Mouse (Mus musculus): ENCODE data around the gene Zfp536. TPM values are rescaled to one million over a fixed set of nuclear protein-coding genes. Genes with fewer than 3 reads are reported as not detected.

Gene Zfp536
- polyA plus RNA-seq, 1 experiment from 2014 or later, result 3.7 TPM

GRCm38 (mm10) chr7:37634812-37635211, 138.6 kb downstream of the Zfp536 start:
- no peak for TF ChIP-seq CTCF (IDR thresholded peaks at IDR 0.05; ENCODE audit: low read depth)
- WGBS, result 82% methylated on average over 5 of the region's 5 CpGs
- Histone ChIP-seq H3K4me2 (ENCODE audit: low read length) (no peak overlapping the region), H3K4me1 (replicated peaks; ENCODE audit: insufficient read depth, low read length) (no peaks in the 10 kb centered on the region), H3K36me3 (ENCODE audit: insufficient read depth, low read length) (no peaks in the 10 kb centered on the region), H3K27ac (no peak overlapping the region), H3K9me3 (replicated peaks; ENCODE audit: low read length) (no peaks in the 10 kb centered on the region), H3K4me3 (replicated peaks; ENCODE audit: low read depth, low read length) (no peak overlapping the region), H3K27me3 (ENCODE audit: insufficient read depth, low read length) (no peaks in the 10 kb centered on the region), H3K9ac (ENCODE audit: low read depth, low read length) (no peak overlapping the region)
- ATAC-seq (replicated peaks; ENCODE audit: low FRiP score, low read depth) (no peak), DNase-seq (ENCODE audit: low spot score) (no peak)

DNA sequence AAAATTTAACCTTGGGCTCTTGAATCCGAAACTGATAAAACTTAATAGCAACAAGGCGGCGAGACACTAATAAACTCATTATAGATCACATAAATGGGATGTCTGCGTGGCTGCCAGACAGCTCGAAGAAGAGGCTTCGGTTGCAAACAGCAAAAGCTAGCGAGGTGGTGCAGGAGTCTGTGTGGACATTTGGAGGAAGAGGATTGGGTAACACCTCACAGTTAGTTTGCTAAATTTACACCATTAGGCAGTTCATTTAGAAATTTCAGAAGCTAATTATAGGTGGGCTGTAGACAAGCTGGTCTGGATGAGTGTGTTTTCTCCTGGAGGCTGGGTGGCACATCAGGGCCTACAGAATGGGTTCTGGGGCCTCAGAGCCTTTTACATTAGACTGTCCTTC, 143.0 kb downstream of the Zfp536 start:
- ATAC-seq (replicated peaks; ENCODE audit: low FRiP score, low read depth) (no peak), DNase-seq (ENCODE audit: low spot score) (no peak)
- TF ChIP-seq CTCF (IDR thresholded peaks at IDR 0.05; ENCODE audit: low read depth), result no peak
- H3K27me3 ChIP-seq (ENCODE audit: insufficient read depth, low read length), result no peaks in the 10 kb centered on the region
- no peak overlapping the region for H3K27ac ChIP-seq
- H3K9me3 ChIP-seq (replicated peaks; ENCODE audit: low read length), result no peaks in the 10 kb centered on the region
- H3K4me2 ChIP-seq (ENCODE audit: low read length), result no peak overlapping the region
- H3K9ac ChIP-seq (ENCODE audit: low read depth, low read length), result no peak overlapping the region
- H3K4me1 ChIP-seq (replicated peaks; ENCODE audit: insufficient read depth, low read length), result no peaks in the 10 kb centered on the region
- 83% methylated on average over 7 of the region's 7 CpGs for WGBS
- H3K4me3 ChIP-seq (replicated peaks; ENCODE audit: low read depth, low read length), result no peak overlapping the region
- H3K36me3 ChIP-seq (ENCODE audit: insufficient read depth, low read length), result no peaks in the 10 kb centered on the region

- Histone ChIP-seq H3K36me3 (ENCODE audit: insufficient read depth, low read length) (no peaks in the 10 kb centered on the region), H3K9me3 (replicated peaks; ENCODE audit: low read length) (no peaks in the 10 kb centered on the region), H3K4me2 (ENCODE audit: low read length) (no peak overlapping the region), H3K27me3 (ENCODE audit: insufficient read depth, low read length) (no peaks in the 10 kb centered on the region), H3K27ac (no peak overlapping the region), H3K4me1 (replicated peaks; ENCODE audit: insufficient read depth, low read length) (0 out of 2 replicates have a peak, but pooled peaks cover 5% of the 10 kb centered on the region), H3K4me3 (replicated peaks; ENCODE audit: low read depth, low read length) (no peak overlapping the region), H3K9ac (ENCODE audit: low read depth, low read length) (no peak overlapping the region)
- 86% methylated on average over 6 of the region's 6 CpGs for WGBS
- ATAC-seq (replicated peaks; ENCODE audit: low FRiP score, low read depth), result no peak
- no peak for DNase-seq (ENCODE audit: low spot score)
- no peak for TF ChIP-seq CTCF (IDR thresholded peaks at IDR 0.05; ENCODE audit: low read depth)
Measured at GRCm38 (mm10) chr7:37627897-37628510, 145.4 kb downstream of the Zfp536 start.

DNA sequence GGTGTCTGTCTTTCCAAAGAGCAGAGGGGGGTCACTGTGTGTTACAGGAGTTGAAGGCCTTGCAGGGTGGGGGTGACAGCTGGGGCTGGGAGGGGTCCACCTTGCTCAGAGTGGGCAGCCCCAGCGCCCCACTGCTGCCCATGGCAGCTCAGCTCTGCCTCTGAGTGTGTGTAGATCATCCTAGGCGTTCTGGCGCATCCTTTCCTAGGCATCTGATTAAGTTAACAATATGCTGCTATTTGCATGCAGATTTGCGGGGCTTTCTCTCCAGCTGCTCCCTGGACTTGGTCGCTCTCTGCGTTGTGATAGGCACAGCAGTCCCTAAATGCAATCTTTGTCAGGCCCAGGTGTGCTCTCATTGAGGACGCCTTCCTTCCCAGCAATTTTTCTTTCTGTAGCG, 147.7 kb downstream of the Zfp536 start:
- no peaks in the 10 kb centered on the region for H3K9me3 ChIP-seq (replicated peaks; ENCODE audit: low read length)
- no peaks in the 10 kb centered on the region for H3K27me3 ChIP-seq (ENCODE audit: insufficient read depth, low read length)
- H3K4me1 ChIP-seq (replicated peaks; ENCODE audit: insufficient read depth, low read length), result 0 out of 2 replicates have a peak, but pooled peaks cover 5% of the 10 kb centered on the region
- 72% methylated on average over 8 of the region's 8 CpGs for WGBS
- DNase-seq (ENCODE audit: low spot score), result no peak
- H3K27ac ChIP-seq, result no peak overlapping the region
- no peak overlapping the region for H3K4me2 ChIP-seq (ENCODE audit: low read length)
- no peak overlapping the region for H3K9ac ChIP-seq (ENCODE audit: low read depth, low read length)
- no peak overlapping the region for H3K4me3 ChIP-seq (replicated peaks; ENCODE audit: low read depth, low read length)
- H3K36me3 ChIP-seq (ENCODE audit: insufficient read depth, low read length), result no peaks in the 10 kb centered on the region
- TF ChIP-seq CTCF (IDR thresholded peaks at IDR 0.05; ENCODE audit: low read depth), result no peak
- no peak for ATAC-seq (replicated peaks; ENCODE audit: low FRiP score, low read depth)

GRCm38 (mm10) chr7:37624759-37625340, 148.6 kb downstream of the Zfp536 start:
- Histone ChIP-seq H3K4me3 (replicated peaks; ENCODE audit: low read depth, low read length) (peak overlapping the region; percentile 39), H3K4me2 (ENCODE audit: low read length) (peak overlapping the region; percentile 84), H3K27ac (no peak overlapping the region), H3K27me3 (ENCODE audit: insufficient read depth, low read length) (no peaks in the 10 kb centered on the region), H3K36me3 (ENCODE audit: insufficient read depth, low read length) (no peaks in the 10 kb centered on the region), H3K9ac (ENCODE audit: low read depth, low read length) (no peak overlapping the region), H3K9me3 (replicated peaks; ENCODE audit: low read length) (no peaks in the 10 kb centered on the region), H3K4me1 (replicated peaks; ENCODE audit: insufficient read depth, low read length) (0 out of 2 replicates have a peak, but pooled peaks cover 5% of the 10 kb centered on the region)
- ATAC-seq (replicated peaks; ENCODE audit: low FRiP score, low read depth), result no peak
- TF ChIP-seq CTCF (IDR thresholded peaks at IDR 0.05; ENCODE audit: low read depth), result no peak
- WGBS, result 10% methylated on average over 20 of the region's 20 CpGs
- no peak for DNase-seq (ENCODE audit: low spot score)

- Histone ChIP-seq H3K27me3 (ENCODE audit: insufficient read depth, low read length) (no peaks in the 10 kb centered on the region), H3K4me1 (replicated peaks; ENCODE audit: insufficient read depth, low read length) (0 out of 2 replicates have a peak, but pooled peaks cover 5% of the 10 kb centered on the region), H3K4me2 (ENCODE audit: low read length) (peak overlapping the region; percentile 84), H3K36me3 (ENCODE audit: insufficient read depth, low read length) (no peaks in the 10 kb centered on the region), H3K9ac (ENCODE audit: low read depth, low read length) (no peak overlapping the region), H3K9me3 (replicated peaks; ENCODE audit: low read length) (no peaks in the 10 kb centered on the region), H3K27ac (no peak overlapping the region), H3K4me3 (replicated peaks; ENCODE audit: low read depth, low read length) (peak overlapping the region; percentile 39)
- TF ChIP-seq CTCF (IDR thresholded peaks at IDR 0.05; ENCODE audit: low read depth), result no peak
- WGBS, result 1% methylated on average over 57 of the region's 62 CpGs
- ATAC-seq (replicated peaks; ENCODE audit: low FRiP score, low read depth) (peak; percentile 43; the same call in 1 of the 2 replicates), DNase-seq (ENCODE audit: low spot score) (peak; percentile 47)
Measured at GRCm38 (mm10) chr7:37623903-37624758, 149.3 kb downstream of the Zfp536 start.

Data from kidney, postnatal 0 days (tissue).